Mouse (Mus musculus) spleen, adult 12 weeks (tissue): ENCODE data around the gene Tmem127.
"Not testable (repeated sequence)": the region's sequence is repeated elsewhere in the genome, so short reads cannot be mapped to it uniquely, and the experiment has no call there.

Experiments used
- DNase-seq: peaks from one replicate; pipeline ENCODE4 v3.0.0; 2022; ENCODE audit warnings: low spot score

Tmem127 gene

GRCm38 (mm10) chr2:127247592-127248333 is at the start of gene Tmem127, which contains the start of gene Ciao1:
Gene Tmem127 (plus strand): TSS chr2:127247908.
Gene Ciao1 (minus strand): TSS chr2:127247816.
- DNase-seq, result peak; percentile 94

DNA sequence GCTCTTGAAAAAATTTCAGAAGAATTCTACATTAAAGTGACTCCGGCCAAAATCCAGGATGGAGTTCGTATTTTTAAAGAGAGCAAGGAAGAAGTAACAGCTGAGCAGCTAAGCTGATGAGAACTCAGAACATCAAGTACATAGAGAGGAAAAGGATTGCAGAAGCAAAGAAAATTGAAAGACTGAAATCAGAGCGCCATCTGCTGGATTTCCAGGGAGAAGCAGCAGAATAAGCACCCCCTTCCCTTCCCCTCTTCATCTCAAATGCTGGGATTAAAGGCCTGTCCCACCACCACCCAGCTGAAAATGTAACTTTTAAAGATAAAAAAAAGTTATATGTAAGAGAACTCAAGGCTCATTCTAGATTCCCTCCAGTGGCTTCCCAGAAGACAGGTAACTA is 42.8 kb upstream of the Tmem127 start:
- peak; percentile 51 for DNase-seq

DNA sequence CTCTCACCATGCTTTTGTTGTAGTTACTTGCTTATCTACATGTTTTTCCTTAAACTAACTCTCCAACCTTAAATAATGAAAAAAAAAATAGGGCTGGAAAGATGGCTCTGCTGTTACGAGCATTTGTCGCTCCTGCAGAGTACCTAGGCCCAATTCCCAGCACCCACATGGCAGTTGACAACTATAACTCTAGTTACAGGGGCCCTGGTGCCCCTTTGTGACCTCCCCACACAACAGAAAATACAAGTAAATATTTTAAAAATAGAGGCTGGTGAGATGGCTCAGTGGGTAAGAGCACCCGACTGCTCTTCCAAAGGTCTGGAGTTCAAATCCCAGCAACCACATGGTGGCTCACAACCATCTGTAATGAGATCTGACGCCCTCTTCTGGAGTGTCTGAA is 41.8 kb upstream of the Tmem127 start:
- DNase-seq, result not testable (repeated sequence)

- DNase-seq, result no peak
Observed at GRCm38 (mm10) chr2:127206916-127207315, 40.8 kb upstream of the Tmem127 start.

DNA sequence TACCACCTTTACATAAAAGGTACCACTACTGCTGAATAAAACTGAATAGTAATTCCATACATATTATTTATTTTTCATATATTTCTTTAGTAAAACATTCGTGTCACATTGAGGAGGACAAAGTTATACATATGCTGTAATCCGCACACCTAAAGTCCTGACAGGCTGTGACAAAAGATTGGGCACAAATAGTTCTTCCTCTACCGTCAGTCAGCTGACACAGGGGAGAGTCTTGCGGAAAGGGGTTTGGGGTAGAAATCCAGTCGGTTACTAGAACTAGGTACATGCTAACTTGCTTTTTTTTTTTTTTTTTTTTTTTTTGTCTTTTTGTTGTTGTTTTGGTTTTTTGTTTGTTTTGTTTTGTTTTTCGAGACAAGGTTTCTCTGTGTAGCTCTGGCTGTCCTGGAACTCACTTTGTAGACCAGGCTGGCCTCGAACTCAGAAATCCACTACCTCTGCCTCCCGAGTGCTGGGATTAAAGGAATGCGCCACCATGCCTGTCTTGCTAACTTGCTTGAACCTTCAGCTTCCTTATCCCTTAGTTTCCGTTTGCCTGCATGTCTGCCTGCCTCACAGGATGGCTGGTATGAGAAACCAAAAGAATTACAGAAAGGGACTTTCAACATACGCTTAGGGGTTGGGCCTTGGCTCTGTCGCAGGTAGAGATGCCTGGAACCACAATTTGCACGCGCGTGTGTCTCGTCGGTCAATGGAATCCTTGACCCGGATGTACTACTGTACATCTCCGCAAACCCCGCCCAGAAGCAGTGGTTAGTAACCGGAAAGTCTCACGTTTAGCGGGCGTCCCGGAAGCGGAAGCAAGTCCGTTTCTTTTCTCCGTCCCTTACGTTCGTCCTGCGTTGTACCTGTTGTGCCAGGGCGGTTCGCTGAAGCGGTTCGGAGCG is 39.9 kb upstream of the Tmem127 start, which contains the start of the genes 1810024B03Rik and Snrnp200:
Gene 1810024B03Rik, minus strand, starts transcription at position 734 of the 905 bp plus-strand sequence.
Gene Snrnp200, plus strand, starts transcription at position 840 of the 905 bp plus-strand sequence.
- peak; percentile 85 for DNase-seq

DNA sequence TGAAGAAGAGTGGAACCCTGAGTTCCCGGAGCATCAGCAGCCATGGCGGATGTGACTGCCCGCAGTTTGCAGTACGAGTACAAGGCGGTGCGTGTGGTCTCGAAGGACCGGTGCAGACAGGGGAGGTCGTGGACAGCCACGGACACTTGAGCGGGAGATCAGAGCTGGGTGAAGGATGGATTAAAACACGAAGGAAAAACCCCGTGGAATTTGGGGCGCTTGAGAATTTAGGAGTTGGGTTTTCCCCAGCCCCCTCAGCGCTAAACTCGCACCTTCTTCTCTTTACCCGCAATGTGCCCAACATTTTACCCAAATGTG is 39.3 kb upstream of the Tmem127 start:
- no peak for DNase-seq

DNA sequence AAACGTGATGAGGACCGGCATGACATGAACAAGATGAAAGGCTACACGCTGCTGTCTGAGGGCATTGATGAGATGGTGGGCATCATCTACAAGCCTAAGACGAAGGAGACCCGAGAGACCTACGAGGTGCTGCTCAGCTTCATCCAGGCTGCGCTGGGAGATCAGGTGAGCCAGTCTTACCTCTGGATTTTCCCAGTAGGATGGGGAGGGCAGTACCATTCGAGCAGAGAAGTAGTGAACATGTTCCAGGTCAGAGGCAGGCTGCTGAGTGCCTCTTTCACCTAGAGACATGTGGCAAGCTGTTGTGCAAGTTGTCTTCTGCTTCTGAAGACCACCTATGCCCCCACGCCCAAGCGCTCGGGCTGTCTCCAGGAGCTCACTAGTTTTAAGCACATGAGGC is 37.0 kb upstream of the Tmem127 start:
- no peak for DNase-seq

DNA sequence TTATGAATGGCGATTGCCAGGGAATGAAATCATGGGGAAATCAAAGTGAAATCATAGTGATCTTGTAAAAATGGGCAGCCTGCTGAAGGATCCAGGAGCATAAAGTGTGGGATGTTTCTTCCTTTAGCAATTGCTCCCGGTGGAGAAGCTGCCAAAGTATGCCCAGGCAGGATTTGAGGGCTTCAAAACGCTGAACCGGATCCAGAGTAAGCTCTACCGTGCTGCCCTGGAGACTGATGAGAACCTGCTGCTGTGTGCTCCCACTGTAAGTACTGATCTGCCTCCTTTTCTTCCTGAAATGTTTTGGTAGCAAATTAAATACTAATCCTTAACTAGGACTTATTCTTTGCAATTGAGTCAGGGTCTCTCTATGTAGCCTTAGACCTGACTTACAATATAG is 30.0 kb upstream of the Tmem127 start:
- DNase-seq, result no peak

GRCm38 (mm10) chr2:127225261-127225660 is 22.4 kb upstream of the Tmem127 start:
- no peak for DNase-seq

GRCm38 (mm10) chr2:127237897-127238610 is 9.7 kb upstream of the Tmem127 start:
- DNase-seq, result no peak

GRCm38 (mm10) chr2:127240065-127240464 is 7.6 kb upstream of the Tmem127 start:
- no peak for DNase-seq

DNA sequence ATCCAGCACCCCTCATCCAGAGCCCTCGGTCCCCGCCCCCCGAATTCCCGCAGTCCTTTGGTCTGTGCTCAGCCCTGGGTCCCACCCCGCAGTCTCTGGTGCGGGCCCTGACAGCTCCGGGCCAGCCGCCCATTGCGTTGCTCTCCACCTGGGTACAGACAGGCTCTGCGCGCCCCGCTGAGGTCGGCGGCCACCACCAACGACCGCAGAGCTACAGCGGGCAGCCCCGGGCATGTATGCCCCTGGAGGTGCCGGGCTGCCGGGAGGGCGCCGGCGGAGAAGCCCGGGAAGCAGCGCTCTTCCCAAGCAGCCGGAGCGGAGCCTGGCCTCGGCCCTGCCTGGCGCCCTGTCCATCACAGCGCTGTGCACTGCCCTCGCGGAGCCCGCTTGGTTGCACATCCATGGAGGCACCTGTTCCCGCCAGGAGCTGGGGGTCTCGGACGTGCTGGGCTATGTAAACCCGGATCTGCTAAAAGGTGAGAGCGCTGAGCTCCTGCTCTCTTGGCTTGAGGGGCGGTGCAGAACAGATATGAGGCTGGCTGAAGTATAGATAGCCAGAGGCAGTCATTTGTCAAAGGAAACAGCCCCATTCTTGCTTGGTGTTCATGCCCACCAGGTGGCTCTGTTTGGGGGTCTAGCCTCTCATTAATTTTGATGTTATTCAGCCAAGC is 761 bp downstream of the Tmem127 start:
- DNase-seq, result peak; percentile 46

- DNase-seq, result no peak
Observed at GRCm38 (mm10) chr2:127250291-127251008, 2.7 kb downstream of the Tmem127 start.

DNA sequence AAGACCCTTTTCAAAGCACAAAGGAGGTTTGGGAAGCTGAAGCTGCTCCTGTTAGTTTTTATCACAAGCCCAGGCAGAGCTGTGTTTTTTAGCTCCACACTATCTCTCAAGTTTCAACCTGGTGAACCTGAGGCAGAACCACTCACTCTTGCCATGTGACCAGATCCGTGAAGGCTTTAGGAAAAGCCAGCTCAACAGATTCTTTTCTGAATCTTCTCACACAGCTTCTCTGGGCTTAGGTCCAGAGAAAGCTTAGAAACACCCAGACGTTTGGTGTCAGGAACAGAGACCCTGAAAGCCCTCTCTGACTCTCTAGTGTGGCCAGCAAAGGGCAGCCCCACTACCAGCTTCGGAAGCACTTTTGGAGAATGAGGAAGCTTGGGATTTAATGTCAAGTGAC is 3.7 kb downstream of the Tmem127 start:
- no peak for DNase-seq

- DNase-seq, result no peak
Observed at GRCm38 (mm10) chr2:127251880-127252527, 4.3 kb downstream of the Tmem127 start.

DNA sequence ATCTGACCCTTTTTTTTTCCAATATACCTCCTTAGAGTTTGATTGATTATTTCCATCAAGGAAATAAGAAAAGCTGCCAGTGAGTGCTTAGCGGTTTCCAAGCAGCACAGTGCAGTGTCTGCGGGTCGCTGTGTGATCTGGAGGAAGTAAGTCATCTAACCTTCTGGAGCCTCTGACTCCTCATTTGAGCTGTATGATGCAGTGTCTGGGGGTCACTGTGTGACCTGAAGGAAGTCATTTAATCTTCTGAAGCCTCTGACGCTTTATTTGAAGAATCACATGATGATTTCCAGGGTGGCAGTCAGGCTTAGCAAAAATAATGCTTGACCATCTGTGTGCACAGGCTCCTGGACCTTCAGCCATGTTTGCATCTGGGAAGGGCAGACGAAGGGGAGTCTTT is 5.1 kb downstream of the Tmem127 start:
- no peak for DNase-seq

GRCm38 (mm10) chr2:127254604-127255134 is 7.0 kb downstream of the Tmem127 start:
- DNase-seq, result no peak

DNA sequence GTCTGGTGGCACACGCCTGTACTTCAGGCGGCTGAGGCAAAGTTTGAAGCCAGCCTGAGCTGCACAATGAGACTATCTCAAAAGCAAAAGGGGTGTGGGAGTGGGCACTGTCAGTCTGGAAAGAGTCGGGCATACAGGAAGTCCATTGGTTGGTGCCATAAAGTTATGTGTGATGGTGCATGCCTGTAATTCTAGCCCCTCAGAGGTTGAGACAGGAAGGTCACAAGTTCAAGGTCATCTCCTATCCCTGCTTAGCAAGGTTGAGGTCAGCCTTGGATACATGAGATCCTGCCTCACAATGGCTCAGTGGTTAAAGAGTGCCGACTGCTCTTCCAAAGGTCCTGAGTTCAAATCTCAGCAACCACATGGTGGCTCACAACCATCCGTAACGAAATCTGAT is 7.6 kb downstream of the Tmem127 start:
- no peak for DNase-seq

- no peak for DNase-seq
Observed at GRCm38 (mm10) chr2:127259340-127259739, 11.6 kb downstream of the Tmem127 start.

GRCm38 (mm10) chr2:127262480-127262879 is 14.8 kb downstream of the Tmem127 start:
- no peak for DNase-seq
